Mouse (Mus musculus): ENCODE results near the gene Atp8a1. TPM values are rescaled to one million over a fixed set of nuclear protein-coding genes. Genes with fewer than 3 reads are reported as not detected.

Atp8a1 gene
- polyA plus RNA-seq, 1 experiment: 0.68 TPM

DNA sequence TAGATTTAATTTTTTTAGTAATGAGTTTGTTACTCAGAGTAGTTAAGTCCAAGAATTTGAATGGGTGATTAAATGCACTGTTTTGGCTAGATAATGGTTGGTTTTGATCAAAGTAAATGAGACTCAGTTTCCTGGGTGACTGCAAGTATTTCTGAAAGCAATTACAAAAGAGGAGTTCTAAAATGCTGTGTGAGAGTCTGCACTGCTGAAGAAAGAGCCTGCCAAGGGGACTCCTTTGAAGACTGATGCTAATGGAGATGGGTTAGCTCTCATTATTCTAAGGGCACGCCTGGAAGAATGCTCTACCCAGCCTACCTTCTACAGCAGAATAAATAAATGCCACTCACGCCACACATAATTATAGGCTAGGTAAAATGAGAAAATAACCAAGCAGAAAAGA lies 94.2 kb downstream of the Atp8a1 start:
- no peak overlapping the region for H3K4me3 ChIP-seq (replicated peaks)
- H3K4me1 ChIP-seq (ENCODE audit: control insufficient read depth): no peaks in the 10 kb centered on the region
- TF ChIP-seq TAL1 (IDR thresholded peaks at IDR 0.05; ENCODE audit: low read length) (no peak), GATA1 (IDR thresholded peaks at IDR 0.05; ENCODE audit: low read length) (no peak)
- H3K27me3 ChIP-seq (ENCODE audit: control insufficient read depth): no peaks in the 10 kb centered on the region
- no peaks in the 10 kb centered on the region for H3K9me3 ChIP-seq (ENCODE audit: control insufficient read depth, low read length)
- H3K36me3 ChIP-seq (ENCODE audit: control insufficient read depth): peaks cover 94% of the 10 kb centered on the region

DNA sequence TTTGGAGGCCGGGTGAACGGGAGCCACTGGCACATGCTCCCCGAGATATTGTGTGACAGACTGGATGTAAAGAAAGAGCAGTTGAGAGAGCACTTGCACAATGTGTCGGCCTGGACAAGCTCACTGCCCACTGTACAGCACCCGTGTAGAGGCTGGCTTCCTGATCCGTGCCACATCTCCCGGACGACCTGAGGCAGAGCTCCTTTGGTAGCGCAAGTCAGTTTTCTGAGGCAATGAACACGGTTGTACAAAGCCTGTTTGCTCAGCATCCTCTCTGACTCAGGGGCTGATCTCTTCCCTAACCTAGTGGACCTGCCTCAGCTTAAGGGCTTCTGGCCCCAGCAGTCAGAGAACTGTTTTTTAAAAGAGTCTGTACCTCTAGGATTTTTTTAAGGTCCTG lies 94.6 kb downstream of the Atp8a1 start:
- no peaks in the 10 kb centered on the region for H3K27me3 ChIP-seq (ENCODE audit: control insufficient read depth)
- H3K4me3 ChIP-seq (replicated peaks): no peak overlapping the region
- H3K36me3 ChIP-seq (ENCODE audit: control insufficient read depth): peaks cover 94% of the 10 kb centered on the region
- TF ChIP-seq GATA1 (IDR thresholded peaks at IDR 0.05; ENCODE audit: low read length) (no peak), TAL1 (IDR thresholded peaks at IDR 0.05; ENCODE audit: low read length) (no peak)
- H3K9me3 ChIP-seq (ENCODE audit: control insufficient read depth, low read length): no peaks in the 10 kb centered on the region
- no peaks in the 10 kb centered on the region for H3K4me1 ChIP-seq (ENCODE audit: control insufficient read depth)

DNA sequence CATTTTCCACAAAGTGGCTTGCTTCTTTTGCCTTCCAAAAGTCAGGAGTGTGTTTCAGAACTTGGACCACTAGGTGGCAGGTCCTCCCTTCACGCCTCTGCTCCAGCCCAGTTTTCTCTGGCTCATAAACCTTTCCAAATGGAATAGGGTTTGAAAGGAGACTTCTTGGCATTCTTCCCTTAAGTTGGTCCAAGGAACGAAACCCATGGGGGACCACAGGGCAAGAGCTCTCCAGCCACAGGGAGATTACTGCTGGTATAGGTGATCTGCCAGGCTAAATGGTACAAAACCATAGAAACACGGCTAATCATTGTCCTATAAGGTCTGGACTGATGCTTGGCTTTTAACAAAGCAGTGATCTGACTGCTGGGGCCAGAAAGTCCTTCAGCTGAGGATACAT lies 95.2 kb downstream of the Atp8a1 start:
- H3K27me3 ChIP-seq (ENCODE audit: control insufficient read depth): no peaks in the 10 kb centered on the region
- TF ChIP-seq GATA1 (IDR thresholded peaks at IDR 0.05; ENCODE audit: low read length) (no peak), TAL1 (IDR thresholded peaks at IDR 0.05; ENCODE audit: low read length) (no peak)
- H3K9me3 ChIP-seq (ENCODE audit: control insufficient read depth, low read length): no peaks in the 10 kb centered on the region
- H3K4me1 ChIP-seq (ENCODE audit: control insufficient read depth): no peaks in the 10 kb centered on the region
- peaks cover 97% of the 10 kb centered on the region for H3K36me3 ChIP-seq (ENCODE audit: control insufficient read depth)
- H3K4me3 ChIP-seq (replicated peaks): no peak overlapping the region

DNA sequence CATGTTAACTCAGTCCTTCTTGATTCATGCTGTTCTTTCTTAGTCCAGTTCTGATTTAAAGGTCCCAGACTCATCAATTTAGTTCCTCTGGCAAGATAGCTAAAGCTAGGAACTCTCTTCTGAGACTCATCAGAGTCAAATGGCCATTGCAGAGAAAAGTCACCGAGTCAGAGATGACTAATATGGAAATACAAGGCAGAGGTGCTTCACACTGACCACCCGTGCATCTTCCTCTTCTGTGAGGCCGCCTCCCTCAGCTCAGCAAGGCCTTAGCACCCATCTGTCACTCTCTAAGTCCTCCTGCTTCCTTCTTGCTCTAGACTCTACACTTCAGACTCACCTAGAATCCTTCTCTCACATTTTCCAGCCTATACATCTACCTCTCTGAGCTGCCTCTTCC lies 108.0 kb downstream of the Atp8a1 start:
- Histone ChIP-seq H3K9me3 (ENCODE audit: control insufficient read depth, low read length) (0 out of 2 replicates have a peak, but pooled peaks cover 2% of the 10 kb centered on the region), H3K4me3 (replicated peaks) (no peak overlapping the region), H3K27me3 (ENCODE audit: control insufficient read depth) (no peaks in the 10 kb centered on the region), H3K4me1 (ENCODE audit: control insufficient read depth) (no peaks in the 10 kb centered on the region), H3K36me3 (ENCODE audit: control insufficient read depth) (peaks cover 97% of the 10 kb centered on the region)
- TF ChIP-seq GATA1 (IDR thresholded peaks at IDR 0.05; ENCODE audit: low read length): no peak
- no peak for TF ChIP-seq TAL1 (IDR thresholded peaks at IDR 0.05; ENCODE audit: low read length)

DNA sequence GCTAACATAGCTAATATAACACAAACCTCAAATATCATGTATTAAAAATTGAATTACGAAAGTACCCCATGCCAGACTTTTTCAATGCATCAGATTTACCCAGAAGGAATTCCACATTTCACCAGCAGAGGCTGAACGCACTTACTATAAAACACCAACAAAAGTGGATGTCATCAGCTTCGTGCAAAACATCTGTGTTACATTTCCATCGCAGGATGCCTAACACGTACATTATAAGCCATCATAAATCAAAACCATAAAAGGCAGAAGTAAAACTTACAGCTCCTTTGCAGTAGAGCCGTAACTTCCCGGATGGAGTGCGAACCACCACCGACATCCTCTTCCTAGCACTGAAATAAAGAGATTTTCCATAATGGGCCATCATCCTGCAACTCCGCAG lies 109.1 kb downstream of the Atp8a1 start:
- no peaks in the 10 kb centered on the region for H3K27me3 ChIP-seq (ENCODE audit: control insufficient read depth)
- peaks cover 96% of the 10 kb centered on the region for H3K36me3 ChIP-seq (ENCODE audit: control insufficient read depth)
- no peaks in the 10 kb centered on the region for H3K4me1 ChIP-seq (ENCODE audit: control insufficient read depth)
- no peak for TF ChIP-seq TAL1 (IDR thresholded peaks at IDR 0.05; ENCODE audit: low read length)
- no peak for TF ChIP-seq GATA1 (IDR thresholded peaks at IDR 0.05; ENCODE audit: low read length)
- no peak overlapping the region for H3K4me3 ChIP-seq (replicated peaks)
- H3K9me3 ChIP-seq (ENCODE audit: control insufficient read depth, low read length): 0 out of 2 replicates have a peak, but pooled peaks cover 2% of the 10 kb centered on the region

DNA sequence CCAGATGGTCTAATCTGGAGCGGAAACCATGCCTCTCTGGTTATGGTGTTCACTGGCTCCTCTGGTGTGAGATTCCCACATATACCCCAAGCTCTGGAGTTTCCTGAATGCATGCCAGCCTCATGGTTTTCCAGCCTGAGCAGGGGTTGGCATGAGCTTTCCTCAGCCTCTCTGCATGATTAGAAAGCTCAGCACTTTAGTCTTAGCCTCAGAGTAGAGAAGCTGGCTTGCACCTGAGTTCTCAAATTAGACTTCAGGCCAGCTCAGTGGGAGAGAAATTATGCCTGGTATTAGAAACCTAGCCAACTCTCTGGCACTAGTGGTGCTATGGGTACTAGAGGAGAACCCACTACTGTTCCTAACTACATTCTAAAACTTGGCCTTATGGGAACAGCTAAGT lies 111.5 kb downstream of the Atp8a1 start:
- TF ChIP-seq GATA1 (IDR thresholded peaks at IDR 0.05; ENCODE audit: low read length) (no peak), TAL1 (IDR thresholded peaks at IDR 0.05; ENCODE audit: low read length) (no peak)
- Histone ChIP-seq H3K4me3 (replicated peaks) (no peak overlapping the region), H3K27me3 (ENCODE audit: control insufficient read depth) (no peaks in the 10 kb centered on the region), H3K4me1 (ENCODE audit: control insufficient read depth) (no peaks in the 10 kb centered on the region), H3K36me3 (ENCODE audit: control insufficient read depth) (peaks cover 94% of the 10 kb centered on the region), H3K9me3 (ENCODE audit: control insufficient read depth, low read length) (0 out of 2 replicates have a peak, but pooled peaks cover 2% of the 10 kb centered on the region)

DNA sequence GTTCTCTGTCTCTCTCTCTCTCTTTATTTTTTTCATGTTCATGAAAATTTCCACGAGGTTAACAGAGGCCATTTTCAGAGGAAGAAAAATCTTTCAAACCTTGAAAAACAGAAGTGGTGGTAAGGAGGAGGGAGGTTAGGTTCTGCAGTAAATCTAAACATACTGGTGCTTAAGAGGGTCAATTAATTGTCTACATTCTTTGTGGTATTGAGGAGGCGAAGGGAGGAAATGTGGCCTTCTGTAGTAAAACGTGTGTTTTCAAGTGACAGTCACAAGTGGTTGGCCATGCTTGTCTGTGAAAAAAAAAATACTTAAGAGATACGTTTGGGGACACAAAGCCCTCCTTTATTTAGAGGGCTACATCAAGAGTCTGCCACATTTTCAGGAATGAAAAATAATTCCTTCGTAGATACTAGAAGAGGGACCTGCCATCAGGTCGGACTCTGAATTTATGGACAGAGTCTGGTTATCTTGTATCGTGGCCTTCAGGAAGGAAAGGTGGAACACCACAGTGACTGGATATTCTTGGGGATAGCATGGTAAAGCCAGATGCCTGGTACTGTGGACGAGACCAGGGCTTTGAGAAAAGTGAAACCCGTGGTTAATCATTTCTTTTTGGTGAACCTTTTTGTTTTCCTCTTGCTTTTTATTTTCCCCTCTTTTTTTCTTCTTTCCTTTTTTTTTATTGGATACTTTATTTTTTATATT lies 113.5 kb downstream of the Atp8a1 start:
- H3K4me1 ChIP-seq (ENCODE audit: control insufficient read depth): no peaks in the 10 kb centered on the region
- no peaks in the 10 kb centered on the region for H3K27me3 ChIP-seq (ENCODE audit: control insufficient read depth)
- H3K9me3 ChIP-seq (ENCODE audit: control insufficient read depth, low read length): 0 out of 2 replicates have a peak, but pooled peaks cover 2% of the 10 kb centered on the region
- no peak overlapping the region for H3K4me3 ChIP-seq (replicated peaks)
- no peak for TF ChIP-seq TAL1 (IDR thresholded peaks at IDR 0.05; ENCODE audit: low read length)
- no peak for TF ChIP-seq GATA1 (IDR thresholded peaks at IDR 0.05; ENCODE audit: low read length)
- peaks cover 94% of the 10 kb centered on the region for H3K36me3 ChIP-seq (ENCODE audit: control insufficient read depth)

DNA sequence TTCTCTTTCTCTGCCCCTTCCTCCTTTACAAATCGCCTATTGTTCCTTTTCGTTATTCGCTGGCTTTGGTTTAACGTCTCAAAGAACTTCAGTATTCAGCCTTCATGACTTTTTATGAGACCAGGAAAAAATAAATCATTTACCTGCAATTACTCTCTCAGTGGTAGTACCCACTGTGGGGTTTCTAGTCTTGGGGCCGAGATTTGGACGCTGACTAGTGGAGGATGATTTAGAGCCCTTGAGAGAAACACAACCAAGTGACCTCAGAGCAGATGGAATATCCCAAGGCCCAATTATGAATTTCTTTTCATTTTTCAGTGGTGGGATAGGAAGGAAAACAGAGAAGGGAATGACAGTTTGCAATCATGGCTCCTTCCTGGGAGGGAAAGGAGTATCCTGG lies 114.1 kb downstream of the Atp8a1 start:
- Histone ChIP-seq H3K4me1 (ENCODE audit: control insufficient read depth) (no peaks in the 10 kb centered on the region), H3K9me3 (ENCODE audit: control insufficient read depth, low read length) (0 out of 2 replicates have a peak, but pooled peaks cover 2% of the 10 kb centered on the region), H3K27me3 (ENCODE audit: control insufficient read depth) (no peaks in the 10 kb centered on the region), H3K36me3 (ENCODE audit: control insufficient read depth) (peaks cover 94% of the 10 kb centered on the region), H3K4me3 (replicated peaks) (no peak overlapping the region)
- no peak for TF ChIP-seq TAL1 (IDR thresholded peaks at IDR 0.05; ENCODE audit: low read length)
- TF ChIP-seq GATA1 (IDR thresholded peaks at IDR 0.05; ENCODE audit: low read length): no peak

DNA sequence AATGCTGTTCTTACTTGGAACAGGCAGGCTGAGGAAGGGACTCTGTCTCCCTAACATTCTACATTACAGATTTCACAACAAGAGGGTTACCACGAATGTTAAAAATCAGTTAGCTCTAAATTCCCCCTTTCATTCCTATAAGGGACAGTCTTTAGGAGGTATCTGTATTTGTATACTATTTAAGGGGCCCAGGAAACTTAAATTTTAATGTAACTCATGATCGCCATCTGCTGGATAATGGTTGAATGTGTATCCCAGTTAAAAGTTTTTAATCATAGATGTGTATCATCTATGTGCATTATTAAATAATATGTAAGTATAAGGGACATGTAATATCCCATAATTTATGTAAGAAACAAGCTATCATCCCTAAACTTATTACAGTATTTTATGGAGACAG lies 119.5 kb downstream of the Atp8a1 start:
- no peak overlapping the region for H3K4me3 ChIP-seq (replicated peaks)
- no peaks in the 10 kb centered on the region for H3K27me3 ChIP-seq (ENCODE audit: control insufficient read depth)
- peaks cover 97% of the 10 kb centered on the region for H3K36me3 ChIP-seq (ENCODE audit: control insufficient read depth)
- no peaks in the 10 kb centered on the region for H3K9me3 ChIP-seq (ENCODE audit: control insufficient read depth, low read length)
- TF ChIP-seq GATA1 (IDR thresholded peaks at IDR 0.05; ENCODE audit: low read length) (no peak), TAL1 (IDR thresholded peaks at IDR 0.05; ENCODE audit: low read length) (no peak)
- H3K4me1 ChIP-seq (ENCODE audit: control insufficient read depth): no peaks in the 10 kb centered on the region

All from erythroblast, embryonic 14.5 days (primary cell).